Mouse (Mus musculus): Measurements from ENCODE around the gene Agap2.

DNA sequence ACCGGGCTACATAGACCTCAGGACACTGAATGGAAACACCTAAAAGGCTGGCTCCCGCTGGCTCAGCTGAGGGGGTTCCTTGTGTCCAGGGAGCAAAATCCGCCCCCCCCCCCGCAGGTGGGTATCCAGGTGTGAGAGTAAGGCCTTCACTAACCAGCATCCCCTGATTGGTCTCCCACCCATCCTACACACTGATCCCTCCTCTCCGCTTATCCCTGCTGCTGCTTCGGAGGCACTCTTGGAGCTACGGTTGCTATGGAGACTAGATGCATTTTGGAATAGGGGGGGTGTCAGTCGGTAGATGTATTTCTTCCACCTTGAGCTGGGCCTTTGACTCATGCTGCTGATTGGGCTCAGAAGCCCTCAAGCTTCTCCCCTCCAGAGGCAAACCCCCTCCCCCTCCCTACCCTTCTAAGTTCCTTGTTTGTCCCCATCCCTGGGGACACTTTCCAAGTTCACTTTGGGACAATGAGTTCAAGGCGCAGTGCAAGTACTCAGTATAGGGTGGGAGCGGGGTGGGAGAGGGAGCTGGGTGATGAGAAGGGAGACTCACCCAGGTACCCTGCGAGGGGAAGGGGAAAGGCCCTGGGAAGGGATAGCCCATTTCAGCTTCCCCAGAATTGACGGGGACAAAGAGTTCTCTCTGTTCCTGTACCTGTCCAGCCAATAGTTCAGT is 3.1 kb downstream of the Agap2 start:
- no peak for TF ChIP-seq CTCF (IDR thresholded peaks at IDR 0.05; ENCODE audit: low read depth)
- no peak for TF ChIP-seq EP300 (optimal IDR thresholded peaks at IDR 0.05)

Data from stomach, postnatal 0 days (tissue).